Mouse (Mus musculus) neural tube, embryonic 12.5 days (tissue): ENCODE measurements around the gene Hoxc9. TPM values are rescaled to one million over a fixed set of nuclear protein-coding genes. Genes with fewer than 3 reads are reported as not detected.
A peak's percentile ranks its signal among the peaks of the same experiment; 100 is the strongest.

Experiments
- ATAC-seq: fragments of 200-750 bp; cut with Nextera tagmentation; 2 replicates; pipeline ENCODE4 v1.8.0; 2017; ENCODE audit warnings: low read depth, mild to moderate bottlenecking, moderate TSS enrichment, moderate library complexity; ENCODE audit not compliant: low FRiP score
- H3K27ac ChIP-seq: fragments of 300-500 bp; sonication (generic); 2 replicates; pipeline ENCODE4 v1.5.1; 2016
- H3K27me3 ChIP-seq: fragments of 300-500 bp; sonication (generic); replicated peaks from 2 replicates; pipeline ENCODE4 v1.6.1; 2016; ENCODE audit warnings: mild to moderate bottlenecking
- H3K36me3 ChIP-seq: fragments of 300-500 bp; sonication (generic); 2 replicates; pipeline ENCODE4 v1.6.1; 2016; ENCODE audit warnings: mild to moderate bottlenecking
- H3K4me1 ChIP-seq: fragments of 300-500 bp; sonication (generic); 2 replicates; pipeline ENCODE4 v1.6.1; 2016
- H3K4me2 ChIP-seq: fragments of 300-500 bp; sonication (generic); replicated peaks from 2 replicates; pipeline ENCODE4 v1.6.1; 2016; ENCODE audit warnings: mild to moderate bottlenecking
- H3K4me3 ChIP-seq: fragments of 300-500 bp; sonication (generic); 2 replicates; pipeline ENCODE4 v1.5.1; 2016
- H3K9ac ChIP-seq: fragments of 300-500 bp; sonication (generic); 2 replicates; pipeline ENCODE4 v1.6.1; 2016; ENCODE audit warnings: mild to moderate bottlenecking
- H3K9me3 ChIP-seq: fragments of 300-500 bp; sonication (generic); 2 replicates; pipeline ENCODE4 v1.6.1; 2016; ENCODE audit warnings: mild to moderate bottlenecking
- WGBS: fragments of 180-500 bp; shearing (Covaris S2); methylation state at CpG from one replicate; pipeline ENCODE4 v1.1.7; 2016; 5-methylcytosine and 5-hydroxymethylcytosine counted together
- polyA plus RNA-seq: library from polyadenylated mRNA; unstranded; fragments of >200 nt; fragmentation: Nextera tagmentation; extraction: Ambion mirVana; gene quantifications from 2 replicates; pipeline ENCODE4 v1.2.1, GENCODE M21; 2016

Hoxc9 gene
- polyA plus RNA-seq, 1 experiment from 2014 or later, result 47.4 TPM

DNA sequence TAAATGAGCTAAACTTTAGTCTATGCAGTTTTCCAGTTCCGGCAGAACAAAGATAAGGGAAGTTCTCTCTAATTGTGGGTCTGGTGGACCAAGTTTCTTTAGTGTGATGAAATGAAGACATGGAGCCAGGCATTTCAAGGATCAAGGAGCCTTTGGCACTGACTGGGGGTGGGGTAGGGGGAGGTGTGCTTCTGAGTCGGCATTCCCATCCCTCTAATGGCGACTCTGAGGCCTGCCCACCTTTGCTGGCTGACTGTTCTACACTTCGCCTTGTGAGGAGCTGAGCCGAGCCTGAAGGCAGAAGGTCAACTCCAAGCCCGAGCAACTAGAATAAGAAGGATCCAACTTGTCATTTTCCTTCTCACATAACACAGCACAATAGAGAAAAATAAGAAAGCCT lies 14.5 kb upstream of the Hoxc9 start:
- Histone ChIP-seq H3K4me2 (peak overlapping the region; percentile 54), H3K4me3 (peak overlapping the region; percentile 5), H3K36me3 (no peaks in the 10 kb centered on the region), H3K27ac (peak overlapping the region; percentile 53; the same call in 1 of the 2 replicates), H3K9me3 (no peaks in the 10 kb centered on the region), H3K27me3 (peaks cover 88% of the 10 kb centered on the region), H3K4me1 (peaks cover 2% of the 10 kb centered on the region), H3K9ac (peak overlapping the region; percentile 48)
- no peak for ATAC-seq
- WGBS, result 2% methylated on average over 6 of the region's 6 CpGs

DNA sequence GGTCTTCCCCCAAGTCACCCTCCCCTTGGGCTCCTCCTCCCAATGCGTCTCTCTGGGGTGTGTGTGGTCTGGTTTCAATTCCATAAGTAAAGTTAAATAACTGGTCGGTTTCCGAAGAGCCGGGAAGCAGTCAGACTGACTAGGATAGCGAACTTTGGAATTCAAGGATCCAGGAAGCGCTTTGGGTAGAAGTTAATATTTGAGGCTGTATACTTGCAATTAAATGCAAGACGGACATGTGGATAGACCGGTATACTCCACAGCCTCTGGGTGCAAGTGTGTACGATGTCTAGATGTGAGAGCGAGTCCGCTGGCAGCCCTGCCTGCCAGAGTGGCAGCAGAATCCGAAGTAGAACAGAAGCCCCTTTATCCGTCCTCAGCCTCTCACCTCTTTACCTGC lies 13.7 kb upstream of the Hoxc9 start:
- H3K27me3 ChIP-seq, result peaks cover 88% of the 10 kb centered on the region
- H3K27ac ChIP-seq, result no peak overlapping the region
- H3K4me1 ChIP-seq, result peaks cover 8% of the 10 kb centered on the region
- peak overlapping the region; percentile 64 for H3K9ac ChIP-seq
- H3K4me2 ChIP-seq, result peak overlapping the region; percentile 86
- H3K9me3 ChIP-seq, result no peaks in the 10 kb centered on the region
- H3K4me3 ChIP-seq, result peak overlapping the region; percentile 56
- no peak for ATAC-seq
- WGBS, result 2% methylated on average over 13 of the region's 13 CpGs
- no peaks in the 10 kb centered on the region for H3K36me3 ChIP-seq

GRCm38 (mm10) chr15:102963259-102963658 lies 13.0 kb upstream of the Hoxc9 start:
- H3K9ac ChIP-seq, result peak overlapping the region; percentile 64
- H3K9me3 ChIP-seq, result no peaks in the 10 kb centered on the region
- H3K36me3 ChIP-seq, result no peaks in the 10 kb centered on the region
- H3K4me2 ChIP-seq, result peak overlapping the region; percentile 86
- peak overlapping the region; percentile 15; the same call in 1 of the 2 replicates for H3K27ac ChIP-seq
- peaks cover 84% of the 10 kb centered on the region for H3K27me3 ChIP-seq
- WGBS, result 3% methylated on average over 8 of the region's 8 CpGs
- H3K4me3 ChIP-seq, result peak overlapping the region; percentile 56
- H3K4me1 ChIP-seq, result peaks cover 8% of the 10 kb centered on the region
- no peak for ATAC-seq

DNA sequence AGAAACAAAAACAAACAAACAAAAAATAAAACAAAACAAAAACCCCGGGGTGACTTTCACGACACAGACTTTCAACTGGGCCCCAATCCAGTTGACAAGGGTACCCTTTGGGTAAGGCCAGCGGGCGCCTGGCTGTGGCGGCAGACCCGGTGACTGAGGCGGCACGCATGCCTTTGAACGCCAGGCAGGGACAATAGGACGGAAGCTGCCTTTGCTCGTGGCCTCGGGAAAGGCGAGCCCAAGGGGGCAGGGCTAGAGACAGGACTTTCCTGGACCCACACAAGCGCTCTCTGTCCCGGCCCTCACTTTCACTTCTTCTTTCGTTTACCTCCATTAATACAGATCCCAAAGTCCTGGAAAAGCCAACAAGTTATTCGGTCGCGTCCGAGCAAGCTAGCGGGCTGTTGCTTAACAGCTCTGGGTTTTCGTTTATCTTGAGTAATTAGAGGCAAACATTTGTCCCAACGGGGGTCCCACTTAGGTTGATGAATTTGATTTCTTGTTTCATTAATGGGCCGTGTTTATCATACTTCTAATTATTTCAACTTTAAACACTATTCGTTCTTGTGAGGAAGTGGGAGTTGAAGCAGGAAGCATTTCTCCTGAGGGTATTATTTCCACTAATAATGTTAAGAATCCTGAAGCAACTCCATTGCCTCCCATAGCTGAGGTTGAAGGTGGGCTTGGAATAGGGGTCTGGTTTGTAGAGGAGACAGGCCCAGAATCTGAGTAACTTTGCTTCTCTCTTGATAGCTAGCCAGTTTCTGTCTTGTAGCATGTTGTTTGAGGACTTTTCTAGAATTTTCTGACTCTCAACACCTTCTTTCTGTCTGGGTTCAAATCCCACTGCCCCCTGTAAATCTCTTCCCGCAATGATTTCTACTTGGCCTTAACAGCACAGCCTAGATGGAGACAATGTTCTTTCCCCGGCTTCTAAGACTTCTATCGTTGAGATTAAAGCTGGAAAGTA lies 12.3 kb upstream of the Hoxc9 start:
- Histone ChIP-seq H3K27ac (peak overlapping the region; percentile 15; the same call in 1 of the 2 replicates), H3K4me1 (peaks cover 8% of the 10 kb centered on the region), H3K9me3 (no peaks in the 10 kb centered on the region), H3K4me3 (peak overlapping the region; percentile 56), H3K36me3 (no peaks in the 10 kb centered on the region), H3K4me2 (peak overlapping the region; percentile 86), H3K27me3 (peaks cover 85% of the 10 kb centered on the region), H3K9ac (peak overlapping the region; percentile 64)
- WGBS, result 1% methylated on average over 28 of the region's 28 CpGs
- ATAC-seq, result no peak

DNA sequence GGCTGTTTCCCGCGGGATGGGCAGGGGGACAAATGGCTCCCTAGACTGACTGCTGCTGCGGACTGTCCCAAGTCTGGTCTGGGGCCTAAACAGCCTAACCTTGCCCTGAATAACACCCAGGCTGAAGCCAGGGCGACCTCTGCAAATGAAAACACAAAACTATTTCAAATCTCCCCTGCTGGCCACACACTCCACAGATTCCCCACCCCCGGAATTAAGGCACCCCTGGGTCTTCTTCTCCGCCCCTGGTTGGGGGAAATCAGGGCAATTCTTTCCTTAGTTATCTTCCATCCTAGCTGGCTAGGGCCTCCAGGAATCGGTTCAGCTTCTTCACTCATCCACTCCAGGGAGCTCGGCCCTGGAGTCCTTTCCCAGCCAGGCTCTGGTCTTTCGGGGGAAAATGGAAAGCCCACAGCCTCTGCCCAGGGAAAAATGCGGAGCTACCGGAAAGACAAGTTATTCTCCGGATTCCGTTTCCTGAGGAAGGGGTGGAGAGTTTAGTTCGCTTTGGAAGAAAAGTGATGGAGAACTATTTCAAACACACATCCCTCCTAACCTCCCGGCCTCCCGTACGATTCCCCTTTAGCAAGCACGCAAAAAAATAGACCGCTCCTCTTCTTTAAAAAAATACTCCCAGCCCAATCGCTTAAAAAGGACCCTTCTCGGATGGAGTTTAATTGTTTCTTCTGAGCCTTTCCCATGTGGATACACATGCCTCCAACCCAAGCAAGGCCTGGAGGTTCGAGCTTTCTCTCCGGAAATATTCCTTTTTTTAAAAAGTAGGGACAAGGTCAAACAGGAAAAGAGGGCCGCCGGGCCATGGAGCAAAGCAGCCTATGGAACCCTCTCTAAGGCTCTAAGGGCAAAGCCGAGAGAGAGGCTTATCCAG lies 11.0 kb upstream of the Hoxc9 start:
- no peak for ATAC-seq
- Histone ChIP-seq H3K36me3 (no peaks in the 10 kb centered on the region), H3K9ac (peak overlapping the region; percentile 64), H3K4me3 (peak overlapping the region; percentile 56), H3K9me3 (no peaks in the 10 kb centered on the region), H3K27ac (peak overlapping the region; percentile 64; the same call in 1 of the 2 replicates), H3K27me3 (peaks cover 83% of the 10 kb centered on the region), H3K4me1 (peaks cover 8% of the 10 kb centered on the region), H3K4me2 (peak overlapping the region; percentile 86)
- whole genome bisulfite sequencing, result 3% methylated on average over 26 of the region's 26 CpGs

GRCm38 (mm10) chr15:102965892-102966775 lies 10.1 kb upstream of the Hoxc9 start:
- H3K27ac ChIP-seq, result peak overlapping the region; percentile 64
- H3K9me3 ChIP-seq, result no peaks in the 10 kb centered on the region
- peak overlapping the region; percentile 86 for H3K4me2 ChIP-seq
- H3K4me3 ChIP-seq, result peak overlapping the region; percentile 56
- H3K9ac ChIP-seq, result peak overlapping the region; percentile 100
- H3K27me3 ChIP-seq, result peaks cover 81% of the 10 kb centered on the region
- 2% methylated on average over 30 of the region's 30 CpGs for WGBS
- H3K4me1 ChIP-seq, result peaks cover 8% of the 10 kb centered on the region
- ATAC-seq, result peak; percentile 84
- H3K36me3 ChIP-seq, result no peaks in the 10 kb centered on the region

- Histone ChIP-seq H3K27me3 (peaks cover 74% of the 10 kb centered on the region), H3K27ac (peak within 1 kb of the TSS; percentile 64), H3K4me3 (peak within 1 kb of the TSS; percentile 56), H3K4me2 (peak within 1 kb of the TSS; percentile 86), H3K9ac (peak within 1 kb of the TSS; percentile 100), H3K36me3 (no peaks in the 10 kb centered on the region), H3K9me3 (no peaks in the 10 kb centered on the region), H3K4me1 (peaks cover 8% of the 10 kb centered on the region)
- WGBS, result 3% methylated on average over 27 of the region's 27 CpGs
- ATAC-seq, result peak; percentile 64
Observed at GRCm38 (mm10) chr15:102966776-102967311, 9.4 kb upstream of the Hoxc9 start, which contains the start of gene Hoxc10. Gene Hoxc10, plus strand, starts transcription at chr15:102966796.

DNA sequence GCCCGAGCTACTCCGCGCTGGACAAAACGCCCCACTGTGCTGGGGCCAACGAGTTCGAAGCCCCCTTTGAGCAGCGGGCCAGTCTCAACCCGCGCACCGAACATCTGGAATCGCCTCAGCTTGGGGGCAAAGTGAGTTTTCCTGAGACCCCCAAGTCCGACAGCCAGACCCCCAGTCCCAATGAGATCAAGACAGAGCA lies 9.0 kb upstream of the Hoxc9 start, which contains the start of gene Hoxc5:
Gene Hoxc5 (plus strand): TSS at position 132 of the 199 bp plus-strand sequence.
- Histone ChIP-seq H3K4me1 (peaks cover 8% of the 10 kb centered on the region), H3K9me3 (no peaks in the 10 kb centered on the region), H3K4me3 (peak within 1 kb of the TSS; percentile 56), H3K4me2 (peak within 1 kb of the TSS; percentile 86), H3K9ac (peak within 1 kb of the TSS; percentile 100), H3K27ac (peak within 1 kb of the TSS; percentile 64), H3K27me3 (peaks cover 74% of the 10 kb centered on the region), H3K36me3 (no peaks in the 10 kb centered on the region)
- ATAC-seq, result no peak
- 2% methylated on average over 12 of the region's 12 CpGs for WGBS

- no peak for ATAC-seq
- Histone ChIP-seq H3K36me3 (no peaks in the 10 kb centered on the region), H3K4me1 (peaks cover 8% of the 10 kb centered on the region), H3K9me3 (no peaks in the 10 kb centered on the region), H3K27ac (peak overlapping the region; percentile 64), H3K4me3 (peak overlapping the region; percentile 56), H3K4me2 (peak overlapping the region; percentile 86), H3K9ac (peak overlapping the region; percentile 100), H3K27me3 (peaks cover 74% of the 10 kb centered on the region)
- under 1% methylated on average over 34 of the region's 34 CpGs for WGBS
Observed at GRCm38 (mm10) chr15:102967511-102968397, 8.5 kb upstream of the Hoxc9 start.

DNA sequence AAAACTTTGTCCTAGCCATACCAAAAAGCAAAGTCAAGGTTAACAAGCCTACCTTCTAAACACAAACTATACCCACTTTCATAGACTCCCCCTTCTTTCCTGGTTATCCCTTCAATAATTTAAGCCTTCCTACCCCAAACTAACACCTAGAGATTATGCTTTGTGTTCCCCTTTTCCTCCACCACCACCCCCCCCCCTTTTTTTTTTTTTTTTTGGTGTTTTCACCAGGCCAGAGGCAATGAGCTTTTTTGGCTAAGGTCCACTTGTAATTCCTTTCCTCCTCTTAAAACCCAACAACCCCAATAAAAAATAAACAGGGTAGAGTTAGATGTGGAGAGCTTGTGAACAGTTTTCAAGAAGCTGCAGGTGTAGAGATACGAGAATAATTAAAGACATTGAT lies 6.9 kb upstream of the Hoxc9 start:
- ATAC-seq, result no peak
- no peaks in the 10 kb centered on the region for H3K9me3 ChIP-seq
- no peaks in the 10 kb centered on the region for H3K36me3 ChIP-seq
- H3K4me2 ChIP-seq, result peak overlapping the region; percentile 86
- peaks cover 8% of the 10 kb centered on the region for H3K4me1 ChIP-seq
- H3K27ac ChIP-seq, result no peak overlapping the region
- H3K4me3 ChIP-seq, result peak overlapping the region; percentile 38
- H3K9ac ChIP-seq, result peak overlapping the region; percentile 100
- peaks cover 75% of the 10 kb centered on the region for H3K27me3 ChIP-seq
- 26% methylated on average over 1 of the region's 1 CpGs for WGBS
